Mouse (Mus musculus) midbrain, embryonic 14.5 days (tissue): ENCODE results near the gene Lnx1. TPM values are rescaled to one million over a fixed set of nuclear protein-coding genes. Genes with fewer than 3 reads are reported as not detected.

ENCODE experiments used
- ATAC-seq: fragments of 200-750 bp; cut with Nextera tagmentation; 2 replicates; pipeline ENCODE4 v1.8.0; 2017; ENCODE audit warnings: moderate number of reproducible peaks, moderate library complexity; ENCODE audit not compliant: low FRiP score, low TSS enrichment
- DNase-seq: peaks from one replicate; pipeline ENCODE4 v3.0.0-alpha.2; 2015
- H3K27ac ChIP-seq: fragments of 300-500 bp; sonication (generic); replicated peaks from 2 replicates; pipeline ENCODE4 v1.5.1; 2014; ENCODE audit warnings: mild to moderate bottlenecking, low read depth, low read length, moderate library complexity
- H3K27me3 ChIP-seq: fragments of 300-500 bp; sonication (generic); 2 replicates; pipeline ENCODE4 v1.6.1; 2014; ENCODE audit warnings: low read length, control low read depth, mixed read lengths; ENCODE audit not compliant: control insufficient read depth, insufficient read depth
- H3K36me3 ChIP-seq: fragments of 300-500 bp; sonication (generic); 2 replicates; pipeline ENCODE4 v1.6.1; 2014; ENCODE audit warnings: low read length, control low read depth; ENCODE audit not compliant: control insufficient read depth, insufficient read depth
- H3K4me1 ChIP-seq: fragments of 300-500 bp; sonication (generic); 2 replicates; pipeline ENCODE4 v1.6.1; 2014; ENCODE audit warnings: mild to moderate bottlenecking, antibody characterized with exemption, low read length, control low read depth; ENCODE audit not compliant: control insufficient read depth, insufficient read depth
- H3K4me2 ChIP-seq: fragments of 300-500 bp; sonication (generic); 2 replicates; pipeline ENCODE4 v1.6.1; 2014; ENCODE audit warnings: mild to moderate bottlenecking, low read length, moderate library complexity
- H3K4me3 ChIP-seq: fragments of 300-500 bp; sonication (generic); replicated peaks from 2 replicates; pipeline ENCODE4 v1.5.1; 2014; ENCODE audit warnings: low read depth, low read length
- H3K9ac ChIP-seq: fragments of 300-500 bp; sonication (generic); replicated peaks from 2 replicates; pipeline ENCODE4 v1.6.1; 2014; ENCODE audit warnings: mild to moderate bottlenecking, low read length, moderate library complexity
- H3K9me3 ChIP-seq: fragments of 300-500 bp; sonication (generic); 2 replicates; pipeline ENCODE4 v1.6.1; 2016; ENCODE audit warnings: low read length, control low read depth, mixed read lengths; ENCODE audit not compliant: control insufficient read depth
- WGBS: fragments of 180-500 bp; shearing (Covaris S2); extraction: QIAGEN DNeasy Blood & Tissue Kit; methylation state at CpG from one replicate; pipeline ENCODE4 v1.1.7; 2014; 5-methylcytosine and 5-hydroxymethylcytosine counted together
- polyA plus RNA-seq: library from polyadenylated mRNA; unstranded; fragments of >200 nt; fragmentation: Nextera tagmentation; extraction: Ambion mirVana; gene quantifications from 2 replicates; pipeline ENCODE4 v1.2.1, GENCODE M21; 2014

Gene Lnx1
- 10.9 and 11.5 TPM in 2 replicates for polyA plus RNA-seq

DNA sequence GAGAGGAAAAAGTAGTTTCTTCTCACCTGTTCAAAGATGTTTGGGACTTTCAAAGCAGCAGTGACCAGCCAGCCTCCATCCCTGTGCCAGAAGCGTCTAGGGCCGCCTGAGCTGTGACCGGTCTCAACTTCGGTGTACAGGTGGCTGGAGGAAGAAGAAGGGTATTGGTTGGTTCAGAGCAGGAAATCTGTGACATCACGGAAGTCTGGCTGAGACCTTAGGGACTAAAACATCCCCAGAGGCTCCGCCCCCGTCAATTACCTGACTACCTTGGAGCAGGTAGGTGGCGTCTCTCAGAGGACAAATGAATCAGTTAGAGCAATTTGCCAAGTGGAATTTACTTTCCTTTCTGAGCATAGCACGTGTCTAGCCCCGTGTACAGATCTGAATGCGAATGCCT, at the start of gene Lnx1:
Gene Lnx1, minus strand, starts transcription at position 147 of the 400 bp plus-strand sequence.
- ATAC-seq = no peak

DNA sequence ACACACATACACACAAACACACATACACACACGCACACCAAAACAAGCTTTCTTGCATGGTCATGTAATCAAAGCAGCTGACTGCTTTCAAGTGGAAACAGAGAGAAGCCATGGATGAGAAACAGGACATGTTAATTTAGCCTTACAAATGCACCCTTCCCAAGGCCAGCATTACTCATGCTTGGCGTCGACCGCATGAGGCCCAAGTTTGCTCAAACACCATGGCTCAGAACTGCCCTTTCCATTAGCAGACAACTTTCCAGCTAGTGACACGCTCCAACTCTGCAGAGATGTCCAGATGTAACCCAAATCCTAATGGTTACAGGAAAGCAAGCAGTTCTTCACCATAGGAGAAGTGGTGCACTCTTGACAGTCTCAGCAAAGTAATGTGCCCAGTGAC, 47.8 kb upstream of the Lnx1 start:
- Histone ChIP-seq H3K27me3 (no peaks in the 10 kb centered on the region), H3K27ac (no peak overlapping the region), H3K4me2 (no peak overlapping the region), H3K36me3 (no peaks in the 10 kb centered on the region), H3K9ac (no peak overlapping the region), H3K4me1 (no peaks in the 10 kb centered on the region), H3K4me3 (no peak overlapping the region), H3K9me3 (no peaks in the 10 kb centered on the region)
- ATAC-seq (no peak), DNase-seq (no peak)
- WGBS = 91% methylated on average over 5 of the region's 5 CpGs

More for the DNA sequence above, at the start of gene Lnx1:
- no peaks in the 10 kb centered on the region for H3K36me3 ChIP-seq
- peak within 1 kb of the TSS; percentile 49; the same call in 1 of the 2 replicates for H3K4me2 ChIP-seq
- H3K27me3 ChIP-seq = no peaks in the 10 kb centered on the region
- no peak within 1 kb of the TSS for H3K4me3 ChIP-seq
- WGBS = 56% methylated on average over 11 of the region's 11 CpGs
- H3K9me3 ChIP-seq = no peaks in the 10 kb centered on the region
- H3K27ac ChIP-seq = no peak within 1 kb of the TSS
- DNase-seq = no peak
- no peak within 1 kb of the TSS for H3K9ac ChIP-seq
- peaks cover 3% of the 10 kb centered on the region; the same call in 1 of the 2 replicates for H3K4me1 ChIP-seq

DNA sequence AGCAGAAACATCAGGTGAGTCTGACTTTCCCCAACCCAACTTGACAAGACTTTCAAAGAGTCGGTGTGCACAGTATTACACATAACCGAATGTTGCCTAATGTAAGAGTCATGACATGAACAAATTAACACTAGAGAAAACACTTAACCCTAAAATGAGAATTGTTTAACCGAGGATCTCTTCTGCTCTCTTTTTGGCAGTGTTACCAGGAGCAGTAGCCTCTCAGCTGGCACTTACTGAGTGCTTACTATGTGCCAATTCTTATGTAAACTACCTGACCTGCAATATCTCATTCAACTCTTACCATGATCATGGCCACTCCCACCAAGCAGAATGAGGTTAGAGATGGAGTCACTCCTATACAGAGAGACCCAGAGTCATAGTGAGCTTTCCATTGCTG, 44.8 kb upstream of the Lnx1 start:
- ATAC-seq = no peak
- no peak for DNase-seq
- Histone ChIP-seq H3K9ac (no peak overlapping the region), H3K9me3 (no peaks in the 10 kb centered on the region), H3K27ac (no peak overlapping the region), H3K4me1 (no peaks in the 10 kb centered on the region), H3K4me2 (no peak overlapping the region), H3K4me3 (no peak overlapping the region), H3K36me3 (no peaks in the 10 kb centered on the region), H3K27me3 (no peaks in the 10 kb centered on the region)
- 96% methylated on average over 3 of the region's 3 CpGs for WGBS

DNA sequence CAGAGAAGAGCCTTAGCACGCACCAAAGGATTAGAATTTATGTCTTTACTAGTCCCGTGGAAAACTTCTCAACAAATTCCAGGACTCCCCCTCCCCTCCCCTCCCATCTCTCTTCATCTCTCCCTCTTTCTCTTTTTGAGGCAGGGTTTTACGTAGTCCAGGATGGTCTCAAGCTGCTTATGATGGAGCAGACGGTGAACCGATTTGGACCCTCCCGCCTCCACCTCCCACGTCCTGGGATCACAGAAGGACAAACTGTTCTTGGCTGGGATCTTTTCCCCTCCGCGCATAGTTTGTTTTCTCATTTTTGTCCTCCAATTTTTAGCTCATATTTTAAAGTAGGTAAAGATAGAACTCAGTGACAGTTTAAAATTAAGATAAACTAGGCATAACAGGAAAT, 38.2 kb upstream of the Lnx1 start:
- Histone ChIP-seq H3K4me3 (no peak overlapping the region), H3K4me2 (no peak overlapping the region), H3K9me3 (no peaks in the 10 kb centered on the region), H3K27me3 (no peaks in the 10 kb centered on the region), H3K36me3 (no peaks in the 10 kb centered on the region), H3K4me1 (no peaks in the 10 kb centered on the region), H3K9ac (no peak overlapping the region), H3K27ac (no peak overlapping the region)
- no peak for DNase-seq
- WGBS = 90% methylated on average over 9 of the region's 9 CpGs
- ATAC-seq = no peak

DNA sequence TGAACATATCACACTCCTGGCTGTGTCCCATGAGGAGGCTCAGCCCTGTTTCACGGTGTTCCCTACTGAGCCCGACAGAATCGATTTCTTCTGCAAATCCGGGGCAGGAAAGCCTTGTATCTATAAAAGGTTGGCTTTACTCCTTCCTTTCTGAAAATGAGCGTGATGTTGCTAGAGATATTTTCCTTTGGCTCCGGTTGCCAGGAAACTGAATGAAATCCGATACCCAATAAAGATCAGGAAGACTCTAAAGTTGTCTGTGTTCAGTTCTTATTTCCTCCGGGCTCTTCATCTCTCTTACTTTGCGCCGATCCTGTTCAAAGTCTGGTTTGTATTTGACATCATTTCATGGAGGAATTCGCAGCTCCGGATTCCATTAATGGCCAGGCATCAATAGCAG, 36.7 kb upstream of the Lnx1 start:
- H3K4me3 ChIP-seq = no peak overlapping the region
- H3K9me3 ChIP-seq = no peaks in the 10 kb centered on the region
- no peaks in the 10 kb centered on the region for H3K27me3 ChIP-seq
- no peak overlapping the region for H3K4me2 ChIP-seq
- ATAC-seq (no peak), DNase-seq (peak; percentile 35)
- no peaks in the 10 kb centered on the region for H3K4me1 ChIP-seq
- no peaks in the 10 kb centered on the region for H3K36me3 ChIP-seq
- H3K9ac ChIP-seq = no peak overlapping the region
- WGBS = 54% methylated on average over 12 of the region's 12 CpGs
- no peak overlapping the region for H3K27ac ChIP-seq

DNA sequence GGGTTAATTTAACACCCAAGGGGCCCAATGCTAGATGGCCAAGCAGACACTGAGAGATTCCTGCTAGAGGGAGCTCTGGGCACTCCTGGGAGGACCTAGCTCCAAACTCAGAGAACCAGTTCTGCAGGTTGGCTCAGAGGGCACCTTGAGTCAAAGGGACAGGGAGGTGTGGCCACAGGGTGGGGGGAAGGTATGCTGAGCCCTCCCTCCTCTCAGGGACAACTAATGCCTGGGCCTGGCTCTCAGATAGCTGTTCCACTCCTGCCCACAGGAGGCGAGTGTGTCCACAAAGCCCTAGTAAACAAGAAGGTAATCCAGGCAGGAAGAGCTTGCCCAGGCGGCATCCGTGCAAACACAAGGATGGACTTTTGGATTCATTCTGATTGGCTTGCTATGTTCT, 35.6 kb upstream of the Lnx1 start:
- Histone ChIP-seq H3K36me3 (no peaks in the 10 kb centered on the region), H3K9me3 (no peaks in the 10 kb centered on the region), H3K9ac (no peak overlapping the region), H3K27me3 (no peaks in the 10 kb centered on the region), H3K4me1 (no peaks in the 10 kb centered on the region), H3K27ac (no peak overlapping the region), H3K4me3 (no peak overlapping the region), H3K4me2 (no peak overlapping the region)
- no peak for ATAC-seq
- WGBS = 73% methylated on average over 3 of the region's 3 CpGs
- DNase-seq = no peak

DNA sequence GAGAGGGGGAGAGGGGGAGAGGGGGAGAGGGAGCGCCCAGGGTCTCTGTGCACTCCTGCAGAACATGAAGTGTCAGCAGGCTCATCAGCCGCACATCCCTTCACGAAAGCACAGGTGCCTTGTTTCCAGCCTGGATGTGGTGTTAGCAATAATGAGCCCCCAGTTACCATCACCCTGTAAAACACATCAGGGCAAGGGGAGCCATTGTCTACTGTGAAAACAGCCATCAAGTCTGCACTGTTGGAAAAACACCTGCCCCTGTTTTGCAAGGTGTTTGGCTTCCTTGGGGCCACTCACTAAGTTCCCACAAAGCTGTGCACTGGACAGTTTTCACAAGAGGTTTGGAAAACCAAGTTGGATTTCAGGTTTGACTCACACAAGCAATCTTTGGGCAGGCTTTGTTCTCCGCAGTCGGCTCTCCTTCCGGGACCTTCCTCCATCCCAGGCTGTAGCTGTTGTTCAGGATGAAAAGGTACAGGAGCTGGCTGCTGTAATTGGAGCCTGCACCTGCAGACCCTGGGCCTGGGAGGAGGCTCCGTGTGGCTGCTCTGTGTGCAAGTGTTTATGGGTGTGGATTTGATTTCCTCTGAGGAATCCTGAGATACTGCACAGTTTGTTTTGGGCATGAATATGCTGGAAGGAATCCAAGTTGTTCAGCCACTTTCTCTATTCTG, 31.3 kb upstream of the Lnx1 start:
- DNase-seq (no peak), ATAC-seq (no peak)
- Histone ChIP-seq H3K4me1 (no peaks in the 10 kb centered on the region), H3K4me3 (no peak overlapping the region), H3K27me3 (no peaks in the 10 kb centered on the region), H3K4me2 (no peak overlapping the region), H3K9me3 (no peaks in the 10 kb centered on the region), H3K36me3 (no peaks in the 10 kb centered on the region), H3K9ac (no peak overlapping the region), H3K27ac (no peak overlapping the region)
- WGBS = 56% methylated on average over 7 of the region's 7 CpGs

DNA sequence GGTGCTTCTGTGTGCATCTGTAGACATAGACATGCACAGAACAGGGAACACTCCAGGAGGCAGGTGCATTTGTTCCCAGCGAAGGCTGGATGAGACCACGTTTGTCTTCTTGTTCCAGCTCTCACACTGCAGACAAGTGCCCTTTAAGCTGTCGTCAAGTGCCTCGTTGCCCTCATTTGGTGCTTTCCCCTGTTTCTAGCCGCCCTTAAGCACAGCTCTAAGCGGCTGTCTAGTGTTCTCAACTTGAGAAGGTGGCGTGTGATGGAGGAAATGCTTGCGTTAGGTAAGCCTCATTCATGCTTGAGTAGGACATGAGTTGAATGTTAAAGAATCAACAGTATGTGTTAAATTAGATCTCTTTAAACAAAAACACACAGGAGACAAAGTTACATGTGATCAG, 29.9 kb upstream of the Lnx1 start:
- 74% methylated on average over 8 of the region's 8 CpGs for WGBS
- DNase-seq (no peak), ATAC-seq (no peak)
- H3K4me3 ChIP-seq = no peak overlapping the region
- H3K9ac ChIP-seq = no peak overlapping the region
- no peaks in the 10 kb centered on the region for H3K36me3 ChIP-seq
- no peaks in the 10 kb centered on the region for H3K9me3 ChIP-seq
- no peaks in the 10 kb centered on the region; the same call in 1 of the 2 replicates for H3K4me1 ChIP-seq
- H3K4me2 ChIP-seq = no peak overlapping the region
- 0 out of 2 replicates have a peak, but pooled peaks cover 3% of the 10 kb centered on the region for H3K27me3 ChIP-seq
- H3K27ac ChIP-seq = no peak overlapping the region

DNA sequence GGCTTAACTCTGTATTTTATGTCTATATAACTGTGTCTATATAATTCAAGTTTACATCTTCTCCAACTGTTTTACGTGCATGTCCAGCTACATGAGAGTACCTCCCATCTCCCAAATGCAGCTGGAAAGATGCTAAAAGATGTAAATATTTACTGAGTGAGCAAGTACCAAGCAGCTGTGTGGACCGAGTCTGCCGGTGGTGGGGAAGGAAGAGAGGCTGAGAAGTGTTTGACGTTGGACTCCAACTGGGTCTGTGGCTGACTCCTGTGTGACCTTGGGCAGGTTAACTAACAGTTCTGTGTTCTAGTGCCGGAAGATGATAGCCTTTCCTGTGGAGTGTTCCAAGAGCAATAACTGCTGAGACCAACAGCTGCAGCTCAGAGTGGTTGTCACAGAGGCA, 27.9 kb upstream of the Lnx1 start:
- no peaks in the 10 kb centered on the region; the same call in 1 of the 2 replicates for H3K4me1 ChIP-seq
- WGBS = 90% methylated on average over 5 of the region's 5 CpGs
- H3K9ac ChIP-seq = no peak overlapping the region
- H3K4me2 ChIP-seq = no peak overlapping the region
- H3K9me3 ChIP-seq = no peaks in the 10 kb centered on the region
- DNase-seq (no peak), ATAC-seq (no peak)
- H3K36me3 ChIP-seq = no peaks in the 10 kb centered on the region
- no peak overlapping the region for H3K27ac ChIP-seq
- H3K4me3 ChIP-seq = no peak overlapping the region
- H3K27me3 ChIP-seq = 0 out of 2 replicates have a peak, but pooled peaks cover 3% of the 10 kb centered on the region
